Mouse (Mus musculus) frontal cortex, adult (tissue): ENCODE measurements around the gene Tmem179.

Experiments
- ATAC-seq: cut with Nextera tagmentation; 2 replicates; pipeline ENCODE4 v1.9.2; 2017; ENCODE audit warnings: mild to moderate bottlenecking, moderate library complexity, mixed read lengths; ENCODE audit not compliant: low TSS enrichment

Gene Tmem179

GRCm38 (mm10) chr12:112538356-112538755 lies 21.8 kb upstream of the Tmem179 start:
- ATAC-seq = no peak

GRCm38 (mm10) chr12:112537233-112537632 lies 20.7 kb upstream of the Tmem179 start:
- no peak for ATAC-seq

GRCm38 (mm10) chr12:112533758-112534157 lies 17.2 kb upstream of the Tmem179 start:
- ATAC-seq = no peak

DNA sequence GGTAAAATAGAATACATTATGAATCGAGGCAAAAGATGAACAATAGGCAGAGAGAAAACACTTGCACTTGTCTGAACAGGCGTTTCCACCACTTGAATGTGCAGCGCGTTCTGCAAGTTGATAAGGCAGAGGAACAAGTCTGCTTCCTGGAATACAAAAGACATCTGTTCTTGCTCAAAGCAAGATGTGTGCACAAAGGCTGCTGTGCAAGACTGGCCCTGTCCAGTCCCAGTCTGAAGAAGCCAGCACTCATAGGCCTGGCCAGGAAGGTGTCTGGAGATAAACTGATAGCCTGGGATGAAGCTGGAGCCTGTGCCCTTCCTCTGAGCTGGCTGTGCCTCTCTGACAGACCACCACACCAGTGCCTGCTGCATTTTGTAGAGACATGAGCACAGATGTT lies 1.6 kb upstream of the Tmem179 start:
- no peak for ATAC-seq

DNA sequence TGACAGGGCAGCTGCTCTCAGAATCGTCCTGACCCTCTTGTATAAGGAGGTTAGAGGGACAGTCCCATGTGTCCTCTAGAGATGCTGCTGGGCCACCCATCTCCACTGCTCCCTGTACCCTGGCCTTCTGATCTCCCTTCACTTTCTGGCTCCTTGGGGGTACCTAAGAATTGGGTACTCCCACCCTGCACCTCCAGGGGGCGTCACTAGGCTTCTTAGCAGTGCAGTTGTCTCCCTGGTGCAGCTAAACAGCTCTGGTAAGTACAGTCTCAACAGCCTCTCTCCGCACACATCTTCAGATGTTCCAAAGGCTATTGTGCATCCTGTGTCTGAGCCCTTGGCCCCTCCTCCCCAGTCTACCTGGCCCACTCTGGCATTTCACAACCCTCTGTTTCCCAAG lies 1.6 kb downstream of the Tmem179 start:
- ATAC-seq = no peak

- peak; percentile 78 for ATAC-seq
Measured at GRCm38 (mm10) chr12:112510733-112511372, 5.7 kb downstream of the Tmem179 start.

- ATAC-seq = no peak; the same call in 1 of the 2 replicates
Measured at GRCm38 (mm10) chr12:112510365-112510732, 6.2 kb downstream of the Tmem179 start.

DNA sequence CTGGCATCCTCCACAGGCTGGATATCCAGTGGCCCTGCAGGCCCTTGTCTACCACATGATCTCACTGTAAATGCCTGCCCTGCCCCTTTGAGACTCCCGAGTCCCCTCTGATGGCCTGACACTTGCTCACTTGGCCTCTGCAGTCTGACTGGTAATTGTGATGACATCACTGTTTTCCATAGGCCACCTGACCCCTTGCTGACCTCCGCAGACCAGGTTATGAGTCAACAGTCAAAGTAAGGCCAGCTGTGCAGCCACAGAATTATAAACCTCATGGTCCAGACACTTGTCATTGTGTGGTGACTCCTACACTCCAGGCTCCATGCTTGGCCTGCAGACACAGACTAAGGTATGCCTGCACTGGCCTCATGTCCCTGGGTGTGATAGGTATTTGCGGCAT lies 8.6 kb downstream of the Tmem179 start:
- ATAC-seq = no peak

GRCm38 (mm10) chr12:112507264-112507663 lies 9.3 kb downstream of the Tmem179 start:
- ATAC-seq = no peak

- ATAC-seq = no peak
Measured at GRCm38 (mm10) chr12:112506267-112506666, 10.3 kb downstream of the Tmem179 start.

DNA sequence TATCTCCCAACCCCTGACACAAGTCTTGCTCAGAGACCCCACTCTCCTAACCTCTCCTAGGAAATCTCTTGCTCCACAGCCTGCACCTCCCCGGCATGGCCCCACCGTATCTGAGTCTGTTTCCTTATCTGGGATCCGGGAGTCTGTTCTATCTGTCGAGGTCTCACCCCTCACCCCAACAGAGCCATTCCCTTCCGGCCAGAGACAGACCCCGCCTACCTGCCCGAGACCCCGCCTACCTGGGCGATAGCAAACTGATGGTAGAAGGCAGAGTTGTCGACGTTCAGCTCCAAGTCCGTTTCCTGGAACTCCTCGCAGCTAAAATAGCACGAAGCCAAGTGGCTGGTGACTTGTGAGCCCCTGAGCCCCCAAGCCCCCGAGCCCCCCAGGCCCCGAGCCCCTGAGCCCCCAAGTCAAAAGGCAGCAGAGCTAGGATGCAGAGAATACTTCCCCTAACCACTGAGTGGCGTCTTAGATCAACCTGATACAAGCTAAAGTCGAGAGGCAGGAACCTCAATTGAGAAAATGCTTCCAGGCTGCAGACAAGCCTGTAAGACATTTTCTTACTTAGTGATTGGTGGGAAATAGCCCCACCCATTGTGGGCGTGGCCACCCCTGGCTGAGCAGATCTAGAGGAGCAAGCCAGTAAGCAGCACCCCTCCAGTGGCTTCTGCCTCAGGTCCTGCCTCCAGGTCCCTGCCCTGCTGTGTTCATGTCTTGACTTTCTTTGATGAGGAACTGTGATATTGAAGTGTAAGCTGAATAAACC lies 13.4 kb downstream of the Tmem179 start:
- ATAC-seq = no peak

- peak; percentile 46 for ATAC-seq
Measured at GRCm38 (mm10) chr12:112498683-112499082, 17.9 kb downstream of the Tmem179 start.

GRCm38 (mm10) chr12:112497731-112498130 lies 18.8 kb downstream of the Tmem179 start:
- ATAC-seq = no peak

GRCm38 (mm10) chr12:112496136-112496535 lies 20.4 kb downstream of the Tmem179 start:
- no peak for ATAC-seq

DNA sequence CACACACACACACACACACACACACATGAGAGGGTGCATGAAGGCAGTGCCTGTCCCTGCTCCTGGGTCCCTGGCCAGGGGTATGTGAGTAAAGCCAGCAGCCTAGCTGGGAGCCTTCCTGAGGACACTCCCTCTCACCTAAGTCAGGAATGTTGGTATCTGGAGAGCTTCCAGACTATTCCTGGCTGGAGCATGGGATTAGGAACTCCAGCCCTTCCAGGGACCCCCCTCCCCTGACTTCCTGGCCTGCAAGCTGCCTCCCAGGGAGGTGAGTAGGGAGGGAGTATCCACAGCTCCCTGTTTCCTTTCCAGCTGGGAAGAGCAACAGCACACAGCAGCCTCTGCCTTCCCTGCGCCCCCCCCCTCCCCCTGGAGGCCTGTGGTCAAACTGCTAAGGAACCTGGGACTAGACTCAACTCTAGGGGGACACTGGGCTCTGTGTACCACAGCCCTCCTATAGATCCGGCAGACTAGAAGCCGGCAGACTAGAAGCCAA lies 26.1 kb downstream of the Tmem179 start:
- ATAC-seq = no peak

DNA sequence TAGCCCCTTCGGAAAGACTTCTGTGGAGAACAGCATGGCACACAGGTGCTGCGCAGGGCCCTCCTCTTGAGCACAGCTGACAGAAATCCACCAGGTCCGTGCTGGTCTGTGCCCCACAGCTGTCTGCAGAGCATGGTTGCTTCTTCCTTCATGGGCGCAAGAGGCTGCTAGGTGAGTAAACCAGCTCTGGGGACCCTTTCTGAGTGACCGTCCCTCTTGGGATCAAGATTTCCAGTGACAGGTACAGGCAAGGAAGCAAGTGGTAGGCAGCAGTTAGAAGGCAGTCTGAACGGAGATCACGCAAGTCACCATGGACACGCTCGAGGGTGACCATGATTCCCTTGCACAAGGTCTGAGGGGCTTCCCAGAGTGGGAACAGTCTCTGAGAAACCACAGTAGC lies 27.0 kb downstream of the Tmem179 start:
- no peak for ATAC-seq

DNA sequence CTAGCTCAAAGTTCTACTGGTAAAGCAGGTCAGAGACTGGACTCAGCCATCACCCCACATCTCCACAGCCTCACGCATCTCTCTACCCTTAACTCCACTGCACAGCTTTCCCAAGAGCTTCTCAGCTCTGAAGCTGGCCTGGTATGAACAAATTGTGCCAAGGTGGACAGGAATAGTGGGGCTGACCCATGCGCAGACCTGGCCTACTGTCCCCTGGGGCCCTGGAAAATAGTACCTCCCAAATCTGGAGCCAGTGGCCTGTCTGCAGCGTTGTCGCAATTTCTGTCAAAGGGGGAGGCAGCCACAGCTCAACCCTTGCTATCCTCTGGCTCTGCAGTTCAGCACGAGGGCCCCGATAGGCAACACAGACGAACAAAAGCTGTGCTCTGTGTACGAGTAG lies 27.4 kb downstream of the Tmem179 start, which contains the start of gene A530016L24Rik:
A530016L24Rik (plus strand) TSS at position 315 of the 400 bp plus-strand sequence.
- ATAC-seq = no peak

DNA sequence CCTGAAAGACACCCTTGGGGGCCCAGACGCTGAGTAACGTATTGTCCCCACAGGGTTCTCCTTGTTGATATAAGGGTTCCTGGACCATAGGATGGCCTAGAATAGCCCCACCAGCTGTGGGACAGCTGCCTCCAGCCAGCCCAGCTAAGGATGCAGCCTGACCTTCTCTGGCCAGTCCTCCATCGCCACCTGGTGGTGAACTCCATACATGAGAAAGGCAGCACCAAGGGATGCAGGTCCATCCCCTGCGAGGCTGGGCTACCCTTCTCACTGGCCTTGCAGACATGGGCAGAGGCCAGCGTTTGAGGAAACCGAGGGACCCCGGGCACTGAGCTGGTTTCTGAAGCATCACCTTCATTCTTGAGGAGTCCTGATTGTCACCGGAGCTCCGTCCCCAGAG lies 42.8 kb downstream of the Tmem179 start:
- ATAC-seq = peak; percentile 69

- no peak for ATAC-seq
Measured at GRCm38 (mm10) chr12:112470216-112470615, 46.3 kb downstream of the Tmem179 start.

GRCm38 (mm10) chr12:112469393-112469792 lies 47.2 kb downstream of the Tmem179 start:
- no peak for ATAC-seq

GRCm38 (mm10) chr12:112467387-112467786 lies 49.2 kb downstream of the Tmem179 start:
- ATAC-seq = no peak

- no peak for ATAC-seq
Measured at GRCm38 (mm10) chr12:112465928-112466327, 50.6 kb downstream of the Tmem179 start.

DNA sequence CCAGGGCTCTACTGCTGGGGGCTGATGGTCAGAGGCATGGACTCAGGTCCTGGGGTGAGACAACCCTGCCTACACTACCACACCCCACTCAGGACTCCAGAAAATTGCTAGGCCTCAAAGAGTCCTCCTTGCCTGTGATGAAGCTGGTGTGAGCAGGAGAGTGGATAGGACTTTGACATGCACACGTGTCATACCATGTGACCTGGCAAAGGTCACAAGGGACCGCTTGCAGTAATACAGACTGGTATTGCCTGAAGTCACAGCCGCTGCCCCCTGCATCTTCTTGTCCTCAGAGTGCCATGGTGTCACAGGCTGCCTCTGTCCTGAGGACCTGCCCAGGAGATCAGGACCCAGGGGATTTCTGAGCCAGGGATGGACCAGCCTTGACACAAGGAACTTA lies 52.0 kb downstream of the Tmem179 start:
- ATAC-seq = no peak
